Mouse (Mus musculus) spleen, adult 2 months (tissue): ENCODE measurements at regions not wholly inside any gene's neighbourhood (a gene's known extent, or its start where the extent isn't known, plus 50 kb on each side); places are given as distances from the start of the nearest gene placed in this dataset.

Source experiments
- CTCF ChIP-seq: fragments of 200-500 bp; IDR thresholded peaks from 2 replicates; pipeline ENCODE4 v1.5.1; 2011; ENCODE audit warnings: mild to moderate bottlenecking, inconsistent platforms; ENCODE audit not compliant: insufficient read depth, insufficient read length, insufficient replicate concordance; ENCODE audit errors: extremely low read depth
- POLR2A ChIP-seq: fragments of 200-500 bp; IDR thresholded peaks from 2 replicates; pipeline ENCODE4 v1.6.1; 2011; ENCODE audit warnings: low read depth, low read length, inconsistent platforms

- TF ChIP-seq CTCF (no peak), POLR2A (no peak)
Observed at GRCm38 (mm10) chr16:78099114-78099513, 202.2 kb upstream of the Cxadr start.
